Mouse (Mus musculus): ENCODE measurements around the gene Rmi1. TPM values are rescaled to one million over a fixed set of nuclear protein-coding genes. Genes with fewer than 3 reads are reported as not detected.
"Not testable (repeated sequence)": the region's sequence is repeated elsewhere in the genome, so short reads cannot be mapped to it uniquely, and the experiment has no call there.

Rmi1 gene
- polyA plus RNA-seq, 1 experiment, result 25.1 TPM

GRCm38 (mm10) chr13:58372278-58373152 is 29.5 kb upstream of the Rmi1 start:
- Histone ChIP-seq H3K4me1 (ENCODE audit: control insufficient read depth, insufficient read depth, low read length) (no peaks in the 10 kb centered on the region; the same call in 1 of the 2 replicates), H3K27ac (ENCODE audit: insufficient read depth, low read depth, low read length) (no peak overlapping the region), H3K4me3 (ENCODE audit: insufficient read depth, low read length) (no peak overlapping the region)
- TF ChIP-seq CTCF (IDR thresholded peaks at IDR 0.05; ENCODE audit: low read depth, low read length) (no peak), POLR2A (IDR thresholded peaks at IDR 0.05; ENCODE audit: borderline replicate concordance, low read depth, low read length) (no peak)

- H3K4me1 ChIP-seq (ENCODE audit: control insufficient read depth, insufficient read depth, low read length), result no peaks in the 10 kb centered on the region; the same call in 1 of the 2 replicates
- H3K27ac ChIP-seq (ENCODE audit: insufficient read depth, low read depth, low read length), result no peak overlapping the region
- TF ChIP-seq CTCF (IDR thresholded peaks at IDR 0.05; ENCODE audit: low read depth, low read length) (no peak), POLR2A (IDR thresholded peaks at IDR 0.05; ENCODE audit: borderline replicate concordance, low read depth, low read length) (no peak)
- H3K4me3 ChIP-seq (ENCODE audit: insufficient read depth, low read length), result no peak overlapping the region
These were observed 28.9 kb upstream of the Rmi1 start for GRCm38 (mm10) chr13:58373153-58373470.

GRCm38 (mm10) chr13:58384371-58384770 is 17.7 kb upstream of the Rmi1 start:
- Histone ChIP-seq H3K4me3 (ENCODE audit: insufficient read depth, low read length) (peak overlapping the region; percentile 69), H3K27ac (ENCODE audit: insufficient read depth, low read depth, low read length) (no peak overlapping the region), H3K4me1 (ENCODE audit: control insufficient read depth, insufficient read depth, low read length) (peaks cover 9% of the 10 kb centered on the region)
- TF ChIP-seq POLR2A (IDR thresholded peaks at IDR 0.05; ENCODE audit: borderline replicate concordance, low read depth, low read length), result no peak
- no peak for TF ChIP-seq CTCF (IDR thresholded peaks at IDR 0.05; ENCODE audit: low read depth, low read length)

- H3K27ac ChIP-seq (ENCODE audit: insufficient read depth, low read depth, low read length), result peak within 1 kb of the TSS; percentile 28
- TF ChIP-seq POLR2A (IDR thresholded peaks at IDR 0.05; ENCODE audit: borderline replicate concordance, low read depth, low read length), result 0 out of 2 replicates have a peak, but pooled peaks have one; percentile 23
- no peak for TF ChIP-seq CTCF (IDR thresholded peaks at IDR 0.05; ENCODE audit: low read depth, low read length)
- H3K4me3 ChIP-seq (ENCODE audit: insufficient read depth, low read length), result peak within 1 kb of the TSS; percentile 69
- H3K4me1 ChIP-seq (ENCODE audit: control insufficient read depth, insufficient read depth, low read length), result peaks cover 9% of the 10 kb centered on the region
These were observed 17.1 kb upstream of the Rmi1 start, which contains the start of gene 2210016F16Rik for GRCm38 (mm10) chr13:58384779-58385546. TSS of gene 2210016F16Rik (minus strand) at chr13:58385225.

DNA sequence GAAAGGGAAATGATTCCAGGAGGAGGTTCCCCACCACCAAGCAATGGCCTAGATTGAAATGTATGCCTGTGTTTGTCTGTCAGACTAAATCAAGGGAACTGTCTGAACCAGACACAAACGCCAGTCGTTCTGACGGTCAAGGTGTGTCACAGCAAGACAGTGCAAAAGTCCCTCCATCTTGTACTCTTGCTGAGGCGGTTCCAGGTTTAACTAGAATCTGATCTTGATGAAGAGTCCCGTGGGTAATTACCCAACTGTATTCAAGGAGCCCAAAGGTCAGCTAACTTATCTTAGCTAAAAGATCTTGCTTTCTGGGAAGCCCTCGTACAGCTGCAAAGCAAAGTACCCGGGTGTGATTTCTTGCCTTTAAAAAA is 16.5 kb upstream of the Rmi1 start:
- peaks cover 11% of the 10 kb centered on the region for H3K4me1 ChIP-seq (ENCODE audit: control insufficient read depth, insufficient read depth, low read length)
- no peak overlapping the region for H3K27ac ChIP-seq (ENCODE audit: insufficient read depth, low read depth, low read length)
- TF ChIP-seq CTCF (IDR thresholded peaks at IDR 0.05; ENCODE audit: low read depth, low read length), result no peak
- no peak for TF ChIP-seq POLR2A (IDR thresholded peaks at IDR 0.05; ENCODE audit: borderline replicate concordance, low read depth, low read length)
- peak overlapping the region; percentile 69 for H3K4me3 ChIP-seq (ENCODE audit: insufficient read depth, low read length)

- H3K4me1 ChIP-seq (ENCODE audit: control insufficient read depth, insufficient read depth, low read length), result peaks cover 11% of the 10 kb centered on the region
- H3K4me3 ChIP-seq (ENCODE audit: insufficient read depth, low read length), result no peak overlapping the region
- TF ChIP-seq CTCF (IDR thresholded peaks at IDR 0.05; ENCODE audit: low read depth, low read length) (peak; percentile 16; the same call in 1 of the 2 replicates), POLR2A (IDR thresholded peaks at IDR 0.05; ENCODE audit: borderline replicate concordance, low read depth, low read length) (no peak)
- H3K27ac ChIP-seq (ENCODE audit: insufficient read depth, low read depth, low read length), result no peak overlapping the region
These were observed 14.1 kb upstream of the Rmi1 start for GRCm38 (mm10) chr13:58387948-58388347.

DNA sequence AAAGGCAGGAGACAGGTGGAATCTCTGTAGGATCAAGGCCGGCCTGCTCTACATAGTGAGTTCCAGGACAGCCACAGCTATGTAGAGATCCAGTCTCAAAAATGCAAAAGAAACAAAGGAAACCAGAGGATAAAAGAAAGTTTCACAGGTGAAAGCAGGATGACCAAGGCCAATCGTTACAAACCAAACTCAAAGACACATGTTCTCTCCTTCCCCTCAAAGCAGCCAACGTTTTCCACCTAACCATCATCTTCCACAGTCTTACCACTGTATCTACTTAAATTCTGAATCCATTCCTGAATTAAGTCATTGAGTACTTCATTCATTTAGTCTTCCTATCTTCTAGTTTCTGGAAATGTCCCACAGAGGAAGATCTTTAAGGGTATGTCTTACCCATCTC is 13.7 kb upstream of the Rmi1 start:
- H3K27ac ChIP-seq (ENCODE audit: insufficient read depth, low read depth, low read length), result no peak overlapping the region
- H3K4me1 ChIP-seq (ENCODE audit: control insufficient read depth, insufficient read depth, low read length), result peaks cover 11% of the 10 kb centered on the region
- no peak for TF ChIP-seq POLR2A (IDR thresholded peaks at IDR 0.05; ENCODE audit: borderline replicate concordance, low read depth, low read length)
- no peak for TF ChIP-seq CTCF (IDR thresholded peaks at IDR 0.05; ENCODE audit: low read depth, low read length)
- H3K4me3 ChIP-seq (ENCODE audit: insufficient read depth, low read length), result no peak overlapping the region

GRCm38 (mm10) chr13:58389324-58389951 is 12.6 kb upstream of the Rmi1 start:
- H3K4me1 ChIP-seq (ENCODE audit: control insufficient read depth, insufficient read depth, low read length), result peaks cover 5% of the 10 kb centered on the region
- no peak for TF ChIP-seq CTCF (IDR thresholded peaks at IDR 0.05; ENCODE audit: low read depth, low read length)
- TF ChIP-seq POLR2A (IDR thresholded peaks at IDR 0.05; ENCODE audit: borderline replicate concordance, low read depth, low read length), result no peak
- 0 out of 2 replicates have a peak overlapping the region, but pooled peaks have one; percentile 3 for H3K27ac ChIP-seq (ENCODE audit: insufficient read depth, low read depth, low read length)
- no peak overlapping the region for H3K4me3 ChIP-seq (ENCODE audit: insufficient read depth, low read length)

GRCm38 (mm10) chr13:58394392-58394791 is 7.7 kb upstream of the Rmi1 start:
- H3K27ac ChIP-seq (ENCODE audit: insufficient read depth, low read depth, low read length); H3K4me1 ChIP-seq (ENCODE audit: control insufficient read depth, insufficient read depth, low read length): not testable (repeated sequence)

More at GRCm38 (mm10) chr13:58394392-58394791, 7.7 kb upstream of the Rmi1 start:
- not testable (repeated sequence) for H3K4me3 ChIP-seq (ENCODE audit: insufficient read depth, low read length)

Data from bone marrow macrophage, adult 2 months (primary cell).